Mouse (Mus musculus): ENCODE data around the gene Igdcc4.

The Igdcc4 gene

DNA sequence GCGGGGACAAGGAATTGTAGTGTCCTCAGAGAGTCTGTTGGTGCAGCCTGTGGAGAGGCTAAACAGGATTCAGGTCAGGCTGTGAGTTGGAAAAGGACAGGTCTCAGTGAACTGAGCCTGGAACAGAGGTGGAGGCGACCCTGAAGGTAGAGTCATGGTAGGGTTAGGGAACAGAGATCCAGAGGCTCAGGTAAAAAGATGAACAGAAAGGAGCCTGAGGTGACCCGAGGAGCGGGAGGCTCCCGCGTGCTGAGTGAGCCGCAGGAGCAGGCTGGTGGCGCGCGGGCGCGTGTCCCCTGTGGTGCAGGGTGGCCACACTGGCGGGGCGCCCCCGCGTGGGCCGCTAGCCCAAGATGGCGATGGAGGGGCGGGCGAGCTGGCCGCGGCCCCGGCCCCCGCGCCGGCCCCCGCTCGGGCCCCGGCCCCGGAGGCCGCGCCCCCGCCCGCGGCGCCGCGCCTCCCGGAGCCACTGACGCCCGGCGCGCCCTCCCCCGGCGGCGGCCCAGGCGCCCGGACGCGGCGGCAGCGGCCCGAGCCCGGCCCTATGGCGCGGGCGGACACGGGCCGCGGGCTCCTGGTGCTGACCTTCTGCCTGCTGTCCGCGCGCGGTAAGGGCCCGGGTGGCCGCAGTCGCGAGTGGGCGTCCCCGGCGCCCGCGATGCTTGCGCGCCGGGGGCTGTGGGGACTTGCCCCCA lies at the start of gene Igdcc4:
Gene Igdcc4 (plus strand): TSS at position 496 of the 695 bp plus-strand sequence.
- WGBS: 1% methylated on average over 56 of the region's 76 CpGs

DNA sequence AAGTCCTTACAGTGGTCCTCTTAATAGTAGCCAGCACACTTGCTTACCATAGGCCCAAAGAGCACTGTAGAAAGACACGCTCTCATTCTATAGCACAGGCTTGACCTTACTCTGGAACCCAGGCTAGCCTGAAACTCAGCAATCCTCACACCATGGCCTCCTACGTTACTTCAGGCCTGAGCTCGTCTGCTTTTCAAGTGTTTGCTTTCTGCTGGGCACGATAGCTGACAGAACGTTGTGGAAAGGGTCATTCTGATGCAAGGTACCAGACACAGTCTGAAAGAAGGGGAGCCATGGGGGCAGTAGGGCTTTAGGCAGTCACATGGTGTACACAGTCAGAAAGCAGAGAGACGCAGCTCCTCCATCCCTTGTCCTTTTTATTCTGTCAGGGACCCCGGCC lies 37.0 kb upstream of the Igdcc4 start:
- 90% methylated on average over 7 of the region's 7 CpGs for WGBS

DNA sequence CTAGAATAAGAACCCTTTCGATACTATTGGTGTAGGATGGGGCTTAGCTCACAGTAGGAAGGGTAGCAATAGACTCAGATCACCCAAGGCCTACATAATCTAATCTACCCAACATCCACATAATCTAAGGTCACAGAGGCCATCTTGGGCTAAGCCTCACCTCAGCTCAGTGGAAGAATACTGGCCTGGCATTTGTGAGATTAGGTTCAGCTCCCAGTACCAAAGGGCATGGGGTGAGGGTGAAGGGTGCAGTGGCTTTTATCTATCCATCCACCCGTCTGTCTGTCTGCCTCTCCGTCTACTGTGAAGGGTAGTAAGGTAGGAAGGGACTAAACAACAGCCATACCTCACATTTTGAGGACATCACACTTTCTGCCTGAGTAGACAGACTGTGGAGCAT lies 30.7 kb upstream of the Igdcc4 start:
- whole genome bisulfite sequencing: 85% methylated on average over 3 of the region's 3 CpGs

DNA sequence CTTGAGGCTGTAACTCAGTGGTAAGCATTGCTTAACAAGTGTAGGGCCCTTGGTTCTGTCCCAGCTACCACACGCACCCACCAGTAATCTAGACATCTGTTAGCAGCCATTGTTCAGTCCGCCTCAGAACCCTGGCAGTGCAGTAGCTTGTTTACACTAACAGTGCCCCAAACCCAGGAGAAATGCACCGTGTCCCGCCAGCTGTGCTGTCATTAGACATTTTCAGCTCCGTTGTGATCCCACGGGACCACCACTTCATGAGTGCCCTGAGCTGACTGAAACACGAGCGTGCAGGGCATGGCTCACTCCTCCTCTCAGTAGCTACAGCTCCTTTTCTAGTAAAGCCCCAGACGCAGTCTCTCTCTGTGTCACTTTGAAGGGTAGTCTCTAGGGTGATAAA lies 27.7 kb upstream of the Igdcc4 start:
- 82% methylated on average over 9 of the region's 9 CpGs for WGBS

DNA sequence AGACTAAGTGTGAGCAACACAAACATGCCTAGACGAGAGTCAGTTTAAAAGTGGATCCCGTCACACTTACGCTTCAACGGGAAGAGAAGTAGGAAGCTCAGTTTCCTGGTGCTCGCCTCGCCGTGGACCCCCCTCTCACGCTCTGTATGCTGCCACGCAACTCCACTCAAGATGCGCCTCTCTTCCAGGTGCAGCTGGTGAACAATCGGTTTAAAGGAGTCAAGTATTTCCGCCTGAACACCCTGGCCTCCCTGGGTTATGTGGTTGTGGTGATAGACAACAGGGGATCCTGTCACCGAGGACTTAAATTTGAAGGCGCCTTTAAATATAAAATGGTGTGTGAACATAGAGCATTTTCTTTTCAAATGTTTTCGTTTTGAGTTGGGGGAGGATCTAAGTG lies 27.0 kb upstream of the Igdcc4 start:
- 86% methylated on average over 15 of the region's 15 CpGs for WGBS

DNA sequence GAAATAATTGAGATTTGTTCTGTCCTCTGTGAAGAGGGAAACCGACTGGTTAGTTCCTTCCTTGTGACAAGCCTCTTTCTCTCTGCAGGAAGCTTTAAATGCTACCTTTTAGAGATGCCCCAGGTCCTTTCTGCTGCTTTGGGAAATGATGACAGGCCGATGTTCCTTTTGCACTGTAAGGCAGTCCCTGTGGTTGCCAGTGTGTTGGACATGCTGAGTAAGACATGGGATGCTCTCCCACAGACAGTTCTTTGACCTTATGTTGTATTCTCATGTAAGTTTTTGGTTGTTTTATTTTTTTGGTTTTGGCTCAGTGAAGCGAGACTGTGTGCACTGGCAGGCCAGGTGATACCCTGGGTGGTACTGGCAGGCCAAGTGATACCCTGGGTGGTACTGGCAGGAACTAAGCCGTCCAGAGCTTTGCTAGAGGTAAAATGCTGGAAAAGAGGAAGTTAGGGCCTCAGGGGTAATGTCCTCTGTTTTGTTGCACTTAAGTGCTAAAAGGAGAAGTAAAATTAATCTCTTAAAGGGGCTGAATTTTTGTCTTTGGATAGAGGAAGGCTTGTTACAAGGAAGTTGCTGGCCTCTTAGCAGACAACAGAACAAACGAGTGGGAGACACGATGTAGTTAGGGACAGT lies 26.3 kb upstream of the Igdcc4 start:
- 79% methylated on average over 6 of the region's 6 CpGs for WGBS

DNA sequence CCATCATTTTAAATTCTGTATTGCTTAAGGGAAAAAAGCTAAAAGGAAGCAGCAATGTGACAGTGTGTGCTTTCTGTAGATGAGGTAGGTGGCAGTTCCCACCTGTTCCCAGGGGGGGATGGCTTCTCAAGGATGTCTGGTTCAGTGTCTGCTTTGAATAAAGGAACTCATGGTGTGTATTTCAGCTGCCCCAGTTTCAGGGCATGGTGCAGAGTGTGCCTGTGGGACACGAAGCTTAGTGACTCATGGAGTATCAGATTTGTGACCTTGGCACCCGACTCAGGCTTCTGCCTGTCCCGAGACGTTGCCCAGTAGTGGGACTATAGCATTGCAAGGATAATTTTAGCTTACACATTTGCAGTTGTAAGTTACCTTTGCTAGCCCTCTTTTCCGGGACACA lies 23.8 kb upstream of the Igdcc4 start:
- WGBS: 83% methylated on average over 5 of the region's 5 CpGs

DNA sequence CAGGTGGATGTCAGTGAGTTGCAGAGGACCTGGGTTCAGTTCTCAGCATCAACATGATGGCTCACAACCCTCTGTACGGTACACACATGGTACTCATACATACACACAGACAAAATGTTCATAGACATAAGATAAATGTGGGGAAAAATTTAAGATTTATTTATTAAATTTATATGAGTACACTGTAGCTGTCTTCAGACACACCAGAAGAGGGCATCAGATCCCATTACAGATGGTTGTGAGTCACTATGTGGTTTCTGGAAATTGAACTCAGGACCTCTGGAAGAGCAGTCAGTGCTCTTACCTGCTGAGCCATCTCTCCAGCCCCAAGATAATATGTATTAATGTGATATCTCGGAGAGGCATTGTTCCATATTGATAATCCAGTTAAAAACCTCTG lies 21.1 kb upstream of the Igdcc4 start:
- WGBS: 95% methylated on average over 2 of the region's 2 CpGs

DNA sequence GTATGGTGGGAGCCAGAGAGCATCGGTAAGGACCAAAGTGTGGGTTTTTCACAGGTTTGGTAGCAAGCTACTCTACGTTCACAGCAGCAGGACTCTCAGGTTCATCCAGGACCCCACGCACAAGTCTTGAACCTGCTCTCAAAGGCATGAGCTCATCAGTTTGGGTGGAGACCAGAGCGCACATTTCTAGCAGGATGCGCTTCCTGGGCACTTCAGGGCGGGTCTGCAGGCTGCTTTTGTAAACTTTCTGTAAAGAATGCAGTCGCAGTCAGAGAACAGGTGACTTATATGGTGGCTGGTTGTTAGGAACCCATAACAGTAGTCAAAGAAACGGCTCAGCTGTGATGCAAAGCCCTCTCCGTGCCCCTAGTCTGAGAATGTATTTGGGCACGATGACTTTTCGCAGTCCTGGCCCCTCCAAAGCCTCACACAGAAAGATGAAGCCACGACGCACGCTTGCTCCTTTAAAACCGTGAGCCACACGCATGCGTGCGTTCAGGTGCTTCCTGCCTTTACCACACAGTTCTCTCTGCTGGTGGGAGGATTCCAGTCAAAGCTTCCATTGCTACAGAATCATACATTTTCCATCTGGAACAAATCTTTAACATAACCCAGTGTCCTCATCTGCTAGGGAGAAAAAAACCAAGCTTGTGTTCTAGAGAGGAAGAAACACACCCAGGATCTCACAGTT lies 18.1 kb upstream of the Igdcc4 start:
- WGBS: 81% methylated on average over 18 of the region's 18 CpGs

DNA sequence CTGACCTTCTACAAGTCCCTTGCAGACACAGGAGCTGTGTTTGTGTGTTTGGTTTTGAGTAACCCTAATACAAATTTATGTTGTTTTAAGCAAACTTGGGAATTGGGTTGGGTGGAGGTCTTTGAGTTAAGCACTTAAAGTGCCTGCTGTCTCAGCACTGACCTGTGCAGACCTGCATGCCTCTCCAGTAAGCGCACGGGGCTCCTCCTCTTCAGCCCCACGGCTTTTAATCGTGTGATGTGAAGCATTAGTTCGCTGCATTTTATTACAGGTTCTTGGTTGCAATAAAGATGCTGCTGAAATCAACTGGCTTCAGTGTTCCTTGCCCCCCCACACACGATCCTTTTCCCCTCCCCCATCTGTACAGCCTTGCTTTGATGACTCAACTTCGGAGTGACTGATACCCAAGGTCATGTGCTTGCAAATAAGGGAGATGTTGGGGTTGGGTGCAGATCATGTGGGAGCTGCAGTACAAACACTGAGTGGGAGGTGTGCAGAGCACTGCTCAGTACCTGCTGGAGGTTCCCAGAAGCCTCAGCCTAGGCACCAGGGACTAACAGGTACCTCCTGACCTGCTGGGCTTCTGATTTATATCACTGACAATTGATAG lies 17.0 kb upstream of the Igdcc4 start:
- 70% methylated on average over 7 of the region's 7 CpGs for WGBS

DNA sequence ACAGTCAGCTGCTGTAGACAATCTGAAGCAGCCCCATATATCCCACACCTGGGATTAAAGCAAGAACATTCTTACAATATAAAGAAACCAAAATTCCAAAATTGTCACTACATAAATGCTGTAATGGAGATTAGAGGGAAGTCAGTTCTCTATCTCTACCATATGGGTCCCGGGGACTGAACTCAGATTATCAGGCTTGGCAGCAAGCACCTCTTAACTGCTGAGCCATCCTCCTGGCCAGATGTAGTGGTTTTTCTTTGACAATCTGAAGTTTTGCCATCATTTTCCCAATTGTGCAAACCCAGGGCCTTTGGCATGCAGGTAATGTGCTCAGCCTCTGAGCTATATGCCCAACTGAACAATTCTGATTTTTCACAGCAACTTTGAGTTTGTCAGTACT lies 16.0 kb upstream of the Igdcc4 start:
- WGBS: 87% methylated on average over 1 of the region's 1 CpGs

DNA sequence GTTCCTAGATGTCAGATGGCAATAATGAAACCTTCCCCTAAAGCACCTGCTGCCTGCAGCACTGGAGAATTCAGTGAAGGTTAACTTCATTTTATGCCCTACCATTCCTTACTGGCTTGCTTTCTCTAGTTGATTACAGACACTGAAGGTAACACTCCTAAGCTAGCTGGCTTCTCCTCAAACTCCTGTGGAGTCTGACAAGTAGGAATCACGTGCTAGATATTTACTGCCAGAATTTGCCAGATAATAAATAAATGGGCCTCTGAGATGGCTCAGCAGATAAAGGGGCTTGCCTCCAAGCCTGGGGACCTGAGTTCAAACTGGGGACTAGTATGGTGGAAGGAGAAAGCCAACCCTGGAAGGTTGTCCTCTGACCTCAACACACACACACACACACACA lies 14.5 kb upstream of the Igdcc4 start:
- WGBS: 56% methylated on average over 1 of the region's 1 CpGs

DNA sequence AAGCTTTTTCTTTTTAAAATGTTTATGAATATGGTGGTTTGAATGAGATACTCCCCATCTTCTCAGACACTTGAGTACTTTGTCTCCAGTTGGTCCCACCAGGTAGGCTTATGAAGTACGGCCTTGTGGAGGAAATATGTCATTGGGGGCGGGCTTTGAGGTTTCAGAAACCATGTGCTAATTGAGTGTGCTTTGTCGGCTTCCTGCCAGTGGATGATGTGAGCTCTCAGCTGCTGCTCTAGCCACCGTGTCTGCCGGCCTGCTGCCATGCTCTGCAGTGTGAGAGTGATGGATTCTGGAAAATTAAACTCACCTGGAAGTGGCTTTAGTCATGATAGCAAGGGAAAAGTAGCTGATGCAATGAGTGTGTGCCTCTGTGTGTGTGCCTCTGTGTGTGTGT lies 13.8 kb upstream of the Igdcc4 start:
- 45% methylated on average over 5 of the region's 5 CpGs for WGBS

DNA sequence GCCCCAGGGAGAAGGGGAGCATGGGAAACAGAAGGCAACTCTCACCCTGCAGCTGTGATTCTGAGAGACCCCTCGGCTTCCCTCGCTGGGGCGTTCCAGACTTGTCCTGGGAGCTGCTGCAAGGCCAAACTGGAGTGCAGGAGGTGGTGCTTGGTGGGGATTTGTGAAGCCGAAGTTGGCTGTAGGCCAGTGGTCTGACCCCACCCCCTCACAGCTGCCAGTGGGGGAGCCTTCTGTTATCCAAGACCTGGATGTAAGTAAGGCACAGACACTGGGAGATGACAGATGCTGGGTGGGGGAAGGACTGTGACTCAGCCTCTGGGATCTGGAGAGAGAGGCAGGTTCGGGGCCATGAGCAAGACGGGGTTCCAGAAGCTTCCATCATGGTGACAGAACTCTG lies 7.0 kb upstream of the Igdcc4 start:
- WGBS: 42% methylated on average over 6 of the region's 6 CpGs

DNA sequence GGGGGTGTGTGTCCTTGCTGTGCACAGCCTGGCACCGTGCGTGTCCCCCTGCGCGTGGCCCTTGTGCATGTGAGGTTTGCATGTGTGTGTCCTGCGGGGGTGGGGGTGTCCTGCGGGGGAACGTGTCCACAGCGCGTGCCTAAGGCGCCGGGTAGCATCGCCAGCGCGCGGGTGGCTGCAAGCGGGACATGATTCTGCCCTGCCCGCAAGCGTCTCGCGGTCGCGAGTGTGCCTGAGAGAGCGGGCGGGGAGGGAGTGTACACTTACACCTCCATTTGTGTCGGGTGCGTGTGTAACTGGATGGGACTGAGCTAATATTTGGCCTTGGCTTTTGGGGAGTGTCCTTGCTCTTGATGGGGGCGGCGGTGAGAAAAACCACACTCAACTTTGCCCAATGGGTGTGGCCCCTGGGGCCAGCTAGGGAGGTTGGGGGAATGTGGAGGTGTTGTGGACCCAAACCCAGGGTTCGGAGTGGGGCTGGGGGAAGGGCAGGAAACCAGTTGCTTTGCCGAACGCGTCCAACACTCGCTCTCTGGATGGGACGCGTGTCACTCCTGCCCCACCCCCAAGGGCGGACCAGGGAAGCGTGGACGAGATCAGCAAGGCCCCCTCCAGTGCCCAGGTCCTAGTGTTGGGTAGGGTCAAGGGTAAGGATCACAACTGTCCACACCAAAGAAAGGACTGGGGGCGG lies 545 bp downstream of the Igdcc4 start:
- WGBS: under 1% methylated on average over 39 of the region's 39 CpGs

DNA sequence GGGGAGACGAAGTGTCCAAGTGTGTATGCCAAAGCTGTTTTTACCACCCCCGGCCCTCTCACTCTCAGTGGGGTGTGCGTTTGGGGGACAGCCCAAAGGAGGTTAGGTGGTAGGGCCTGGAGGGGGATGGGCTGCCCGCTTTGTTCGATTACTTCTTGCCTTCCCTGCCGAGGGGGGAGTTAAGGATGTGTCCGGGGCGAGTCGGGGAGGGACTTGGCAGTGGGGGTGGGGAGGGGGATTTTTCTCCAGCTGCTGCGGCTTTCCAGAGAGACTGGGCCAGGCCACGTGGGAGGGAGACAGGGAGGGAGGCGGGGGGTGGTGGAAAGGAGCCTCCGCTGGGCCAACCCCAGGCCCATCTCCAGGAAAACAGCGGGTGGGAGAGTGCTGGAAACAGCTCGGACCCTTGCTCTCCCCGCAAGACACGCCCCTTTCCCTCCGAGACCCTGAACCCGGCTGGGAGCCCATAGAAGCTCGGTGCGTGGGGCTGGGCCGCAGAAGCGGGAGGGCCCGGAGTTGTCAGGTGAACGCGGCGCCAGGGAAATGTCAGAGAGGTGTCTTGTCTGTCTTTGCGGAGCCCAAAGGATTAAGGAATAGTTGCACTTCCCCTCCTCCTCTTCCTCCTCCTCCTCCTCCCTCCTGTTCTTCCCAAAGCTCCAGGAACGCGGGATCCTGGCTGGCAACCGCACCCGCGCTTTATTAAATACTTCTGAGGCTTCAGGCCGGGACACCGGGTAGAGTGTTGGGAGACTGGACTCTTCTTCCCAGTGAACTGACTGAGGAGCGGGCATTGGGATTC lies 1.3 kb downstream of the Igdcc4 start:
- 4% methylated on average over 36 of the region's 36 CpGs for WGBS

DNA sequence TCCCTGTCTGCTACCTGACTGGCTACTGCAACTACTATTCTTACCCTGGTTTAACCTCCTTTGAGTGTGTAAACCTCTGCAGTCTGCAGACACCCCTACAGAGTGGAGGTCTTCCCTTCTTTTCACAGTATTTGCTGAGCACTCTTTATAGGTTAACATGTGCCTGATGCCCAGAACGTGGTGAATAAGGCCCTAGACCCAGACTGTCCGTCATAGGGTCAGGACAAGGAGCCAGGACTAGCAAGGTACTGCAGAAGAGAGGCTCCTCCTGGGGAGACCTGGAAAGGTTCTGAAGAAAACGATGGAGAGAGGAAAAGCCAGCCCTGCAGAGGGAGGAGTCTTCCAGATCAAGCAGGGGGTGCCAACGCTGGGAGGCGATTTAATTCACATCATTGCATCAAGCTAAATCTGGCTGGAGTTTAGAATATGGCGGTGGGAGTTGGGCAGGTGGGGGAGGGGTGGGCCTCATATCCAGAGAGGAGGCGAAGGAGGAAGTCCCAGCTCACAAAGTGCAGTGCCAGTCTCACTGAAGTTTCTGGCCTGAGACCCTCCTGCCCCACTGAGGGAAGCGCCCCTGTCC lies 2.0 kb downstream of the Igdcc4 start:
- 33% methylated on average over 8 of the region's 8 CpGs for WGBS

DNA sequence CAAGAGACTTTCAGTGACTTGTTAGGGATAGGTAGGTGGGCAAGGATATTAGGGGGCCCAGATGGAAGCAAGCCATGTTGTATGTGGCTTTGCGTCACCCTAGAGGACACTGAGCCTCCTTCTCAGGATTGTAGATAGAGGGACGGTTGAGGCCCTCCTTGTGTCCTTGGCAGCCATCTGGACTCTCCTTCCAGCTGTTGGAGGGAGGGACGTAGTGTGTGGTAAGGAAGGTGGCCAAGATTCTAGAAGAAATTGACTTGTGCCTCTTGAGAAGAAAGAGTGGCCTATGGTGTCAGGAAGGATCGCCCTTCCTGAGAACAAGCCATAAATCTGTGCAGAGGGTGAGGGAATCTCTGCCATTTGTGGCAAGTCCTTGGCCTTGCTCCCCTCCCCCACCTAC lies 5.5 kb downstream of the Igdcc4 start:
- 88% methylated on average over 4 of the region's 4 CpGs for WGBS

DNA sequence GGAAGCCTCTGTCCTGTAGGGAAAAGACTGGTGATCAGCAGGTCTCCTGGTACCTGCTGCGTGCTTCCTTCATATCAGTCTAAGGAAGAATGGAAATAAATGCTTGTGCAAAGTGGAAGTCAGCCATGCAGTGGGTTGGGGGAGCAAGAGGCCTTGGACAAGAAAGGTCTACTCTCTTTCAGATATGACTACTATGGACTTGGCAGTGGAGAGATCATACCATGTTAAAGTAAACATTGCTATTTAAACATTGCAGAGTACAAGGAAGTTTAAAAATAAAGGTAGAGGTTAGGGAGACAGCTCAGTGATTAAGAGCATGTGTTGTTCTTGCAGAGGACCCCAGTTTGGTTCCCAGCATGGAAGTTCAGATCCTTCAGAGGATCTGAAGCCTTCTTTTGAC lies 6.6 kb downstream of the Igdcc4 start:
- WGBS: 97% methylated on average over 1 of the region's 1 CpGs

DNA sequence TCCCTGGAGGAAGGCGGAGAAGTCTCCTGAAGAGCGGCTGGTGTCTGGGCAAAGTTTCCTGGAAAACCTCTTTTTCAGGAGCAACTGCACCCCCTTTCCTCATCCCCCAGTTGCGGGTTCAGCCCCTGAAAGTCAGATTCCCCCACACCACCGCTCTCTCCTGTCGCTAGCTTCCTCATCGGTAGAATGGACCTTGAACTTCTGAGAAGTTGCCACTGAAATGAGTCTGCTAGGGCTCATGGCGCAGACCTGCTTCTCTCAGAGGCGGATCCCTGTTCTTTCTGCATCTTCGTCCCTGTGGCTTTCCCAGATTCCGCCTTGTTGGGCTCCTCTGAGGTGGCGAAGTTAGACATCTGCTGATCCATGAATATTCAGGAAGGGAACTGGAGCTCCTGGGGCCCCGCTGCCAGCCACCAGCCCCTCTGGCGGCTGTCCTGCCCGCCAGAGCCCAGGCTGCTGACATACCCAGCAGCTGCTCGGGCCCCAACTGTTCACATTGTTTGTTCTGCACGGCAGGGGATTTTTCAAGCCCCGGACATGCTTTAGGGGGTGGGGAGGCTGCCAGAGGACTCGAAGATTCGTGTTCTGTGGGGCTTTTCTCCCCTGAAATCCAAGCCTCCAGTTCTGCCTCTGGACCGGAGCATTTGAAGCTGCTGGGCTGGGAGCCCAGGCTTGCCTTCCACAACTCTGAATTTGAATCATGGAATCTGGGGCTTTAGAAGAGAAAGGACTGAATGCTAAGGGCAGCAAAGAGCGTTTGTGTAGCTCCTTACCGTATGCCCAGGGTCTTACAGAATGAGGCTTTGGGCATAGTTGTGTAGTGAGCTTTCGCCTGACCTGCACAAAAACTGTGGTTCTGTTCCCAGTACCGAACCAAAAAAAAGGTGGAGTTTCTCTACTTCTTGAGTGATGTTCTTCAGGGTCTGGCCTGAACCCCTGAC lies 8.1 kb downstream of the Igdcc4 start:
- WGBS: 19% methylated on average over 24 of the region's 24 CpGs
